Mouse (Mus musculus) MEL-GATA-1-ER (cell line): Measurements from ENCODE around the gene Astn1.

ENCODE experiments used
- DNase-seq: peaks from one replicate; pipeline ENCODE4 v3.0.0-alpha.2; 2012; ENCODE audit warnings: low read depth; ENCODE audit errors: extremely low read depth

The Astn1 gene

DNA sequence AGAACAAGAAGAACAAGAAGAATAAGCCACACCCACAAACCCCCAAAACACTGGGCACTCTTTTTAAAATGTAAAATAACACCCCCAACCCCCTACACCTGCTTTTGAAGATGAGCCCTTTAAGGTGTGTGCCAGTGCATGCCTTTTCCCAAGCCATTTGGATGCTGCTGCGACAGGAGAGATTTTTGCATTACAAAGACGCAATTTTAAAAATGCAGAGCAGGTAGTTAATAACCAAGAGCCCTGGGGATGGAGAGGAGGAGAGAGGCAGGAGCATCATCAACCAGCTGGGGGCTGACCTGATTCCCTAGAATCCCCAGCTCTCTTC is at the start of gene Astn1:
Astn1 (plus strand) TSS at position 310 of the 328 bp plus-strand sequence.
- DNase-seq: no peak

DNA sequence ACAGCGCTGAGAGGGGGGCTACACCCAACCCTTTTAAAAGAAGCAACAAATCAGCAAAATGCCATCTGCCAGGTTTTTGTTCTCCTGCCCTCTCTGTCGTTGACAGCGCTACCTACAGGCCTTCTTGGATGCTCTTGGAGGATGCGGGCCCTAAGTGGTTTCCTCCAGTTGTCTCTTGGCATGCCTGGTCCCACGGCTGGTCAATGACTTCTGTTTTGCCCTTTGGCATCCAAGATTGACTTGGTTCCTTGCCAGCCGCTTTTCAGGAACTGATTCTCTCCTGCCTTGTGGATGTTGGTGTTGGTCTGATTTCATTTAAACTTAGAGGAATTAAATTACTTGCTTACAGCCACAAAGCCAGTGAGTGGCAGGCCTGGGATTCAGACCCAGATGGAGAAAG is 38.7 kb upstream of the Astn1 start:
- no peak for DNase-seq

DNA sequence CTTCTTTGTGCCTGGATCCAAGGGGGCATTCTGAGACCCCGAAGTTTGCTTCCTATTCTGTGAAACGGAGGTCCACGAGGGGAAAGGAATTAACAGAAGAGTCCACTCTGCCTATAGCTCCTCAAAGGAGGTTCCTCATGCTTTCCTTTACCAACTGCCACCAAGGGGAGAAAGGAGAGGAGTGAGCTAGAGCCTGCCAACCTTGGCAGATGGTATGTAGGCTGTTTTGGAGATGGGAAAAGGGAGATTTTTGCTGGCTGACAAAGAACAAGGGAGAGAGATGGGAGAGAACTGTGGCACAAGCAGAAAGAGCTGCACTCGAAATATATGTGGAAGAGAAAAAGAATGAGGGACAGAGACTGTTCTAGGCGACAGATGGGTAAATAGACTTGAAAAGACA is 33.9 kb upstream of the Astn1 start:
- DNase-seq: no peak

DNA sequence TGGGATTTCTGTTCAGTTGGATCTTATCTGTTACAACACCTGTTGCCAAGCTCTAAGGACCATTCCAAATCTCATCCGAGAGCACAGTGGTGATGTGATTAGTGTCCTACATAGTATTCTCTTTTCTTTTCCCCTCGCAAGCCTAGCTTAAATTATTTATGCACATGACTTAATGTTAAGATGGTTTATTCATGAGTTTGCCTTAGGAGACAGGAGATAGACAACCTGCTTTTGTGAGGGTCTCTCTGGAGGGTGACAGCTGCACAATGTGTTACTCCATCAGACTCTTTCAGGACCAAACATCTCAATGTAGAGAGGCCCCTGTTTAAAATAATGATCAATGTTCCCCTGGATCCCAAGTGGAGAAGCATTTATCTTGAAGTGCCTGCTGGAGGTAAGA is 33.2 kb upstream of the Astn1 start:
- DNase-seq: no peak

DNA sequence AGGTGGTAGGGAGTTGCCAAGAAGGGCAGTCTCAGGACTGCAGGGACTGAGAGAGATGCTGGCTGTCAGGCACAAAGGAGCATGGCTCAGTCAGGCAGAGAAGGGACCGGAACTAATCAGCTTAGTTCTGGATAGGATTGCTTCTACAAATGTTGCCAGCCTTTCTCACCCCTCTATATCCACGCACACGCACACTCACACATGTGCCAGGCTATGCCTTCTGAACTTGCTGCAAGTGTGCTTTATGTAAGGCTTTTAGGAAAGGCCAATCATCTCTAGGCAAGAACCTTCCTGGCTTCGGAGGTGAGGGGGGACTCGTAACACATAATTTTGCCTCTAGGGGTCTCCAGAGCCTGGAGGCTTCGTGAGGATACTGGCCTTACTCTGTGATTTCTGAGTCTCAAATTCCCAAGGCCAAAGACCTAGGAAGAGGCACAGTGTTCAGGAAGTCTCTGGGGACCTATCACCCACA is 18.8 kb upstream of the Astn1 start:
- no peak for DNase-seq

DNA sequence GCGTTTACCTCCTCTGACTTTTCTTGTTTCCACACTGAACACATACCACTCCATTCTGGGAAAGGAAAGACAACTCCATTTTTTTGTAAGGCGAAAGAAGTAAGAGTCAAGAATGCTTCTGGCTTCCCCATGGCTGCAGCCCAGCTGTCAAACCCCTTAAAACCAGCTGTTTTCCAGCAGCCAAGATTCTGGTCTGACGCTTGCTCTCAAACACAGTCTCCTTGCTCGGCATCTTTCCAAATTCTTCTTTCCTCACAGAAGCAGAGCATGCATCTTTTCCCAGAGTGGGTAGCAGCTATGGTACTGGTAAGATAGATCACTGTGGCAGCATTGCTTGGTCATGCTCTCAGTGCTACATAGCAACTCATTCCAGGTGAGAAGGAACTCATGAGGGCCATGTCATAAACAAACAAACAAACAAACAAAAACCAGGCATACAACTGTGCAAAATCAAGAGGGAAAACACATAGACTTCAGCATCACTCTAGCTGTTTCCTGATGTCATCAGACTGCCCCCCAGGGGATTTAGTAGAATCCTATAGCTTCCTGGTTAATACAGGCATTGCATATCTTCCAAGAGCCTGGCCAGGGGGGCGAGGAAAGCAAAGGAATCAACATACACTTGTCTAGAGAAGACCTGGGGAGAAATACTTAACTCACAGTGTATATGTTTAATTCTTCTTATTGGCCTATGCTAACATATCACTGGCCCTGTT is 8.3 kb upstream of the Astn1 start:
- no peak for DNase-seq

DNA sequence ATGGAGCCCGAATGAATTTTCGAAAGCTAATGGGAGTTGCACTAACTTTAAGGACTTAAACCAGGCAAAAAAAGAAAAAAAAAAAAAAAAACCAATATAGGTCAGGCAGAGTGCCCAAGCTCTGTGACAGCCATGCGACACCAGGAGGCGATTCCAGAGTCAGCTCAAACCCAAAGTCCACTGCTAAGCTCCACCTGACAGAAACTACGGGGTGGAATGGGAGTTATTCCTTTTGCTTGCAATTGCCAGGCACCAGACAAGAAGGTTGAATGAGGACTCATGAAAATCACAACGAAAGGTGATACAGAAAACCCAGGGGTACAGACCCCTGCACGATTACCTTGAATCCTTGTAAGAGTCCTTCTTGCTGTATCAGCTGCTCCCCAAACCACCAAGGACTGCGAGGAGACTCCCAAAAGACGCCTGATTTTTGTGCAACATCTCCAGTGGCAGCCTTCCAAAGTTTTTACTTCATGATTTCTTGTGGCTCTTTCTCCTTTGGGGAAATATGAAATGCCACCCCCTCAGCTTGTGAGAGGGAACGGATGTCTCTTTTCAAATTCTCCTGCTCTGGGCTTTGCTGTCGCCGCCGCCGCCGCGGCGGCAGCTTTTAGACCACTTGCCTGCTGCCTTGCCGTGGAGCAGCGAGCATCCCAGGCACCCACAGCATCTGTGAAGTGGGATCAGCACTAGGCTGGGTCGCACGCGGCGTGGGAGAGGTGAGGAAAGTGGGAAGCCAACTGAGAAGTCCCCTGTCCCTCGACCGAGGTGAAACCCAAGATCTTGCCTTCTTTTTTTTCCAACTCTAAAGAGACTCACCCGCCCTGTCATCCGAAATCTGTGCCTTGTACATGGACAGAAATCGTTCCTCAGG is 6.7 kb upstream of the Astn1 start:
- no peak for DNase-seq

DNA sequence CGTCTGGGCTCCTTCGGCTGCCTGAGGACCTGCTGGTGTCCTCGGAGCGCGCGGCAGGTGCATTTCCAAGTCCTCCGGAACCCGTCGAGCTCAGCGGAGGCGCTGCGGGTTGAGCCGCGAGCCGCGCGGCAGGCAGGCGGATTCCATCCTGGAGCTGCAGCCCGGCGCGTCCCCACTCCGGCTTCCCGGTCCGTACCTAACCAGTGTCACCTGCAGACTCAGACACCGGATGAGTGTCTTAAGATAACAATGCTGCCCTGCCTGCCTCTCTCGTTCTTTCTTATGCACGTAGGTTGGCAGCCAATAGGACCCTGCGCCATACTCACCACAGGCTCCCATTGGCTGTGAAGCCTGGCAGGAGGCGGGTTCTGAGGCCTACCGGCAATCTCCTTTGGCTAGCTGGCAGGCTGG is 6.0 kb upstream of the Astn1 start, which contains the start of gene Brinp2:
Brinp2 (minus strand) TSS at position 276 of the 411 bp plus-strand sequence.
- DNase-seq: no peak

DNA sequence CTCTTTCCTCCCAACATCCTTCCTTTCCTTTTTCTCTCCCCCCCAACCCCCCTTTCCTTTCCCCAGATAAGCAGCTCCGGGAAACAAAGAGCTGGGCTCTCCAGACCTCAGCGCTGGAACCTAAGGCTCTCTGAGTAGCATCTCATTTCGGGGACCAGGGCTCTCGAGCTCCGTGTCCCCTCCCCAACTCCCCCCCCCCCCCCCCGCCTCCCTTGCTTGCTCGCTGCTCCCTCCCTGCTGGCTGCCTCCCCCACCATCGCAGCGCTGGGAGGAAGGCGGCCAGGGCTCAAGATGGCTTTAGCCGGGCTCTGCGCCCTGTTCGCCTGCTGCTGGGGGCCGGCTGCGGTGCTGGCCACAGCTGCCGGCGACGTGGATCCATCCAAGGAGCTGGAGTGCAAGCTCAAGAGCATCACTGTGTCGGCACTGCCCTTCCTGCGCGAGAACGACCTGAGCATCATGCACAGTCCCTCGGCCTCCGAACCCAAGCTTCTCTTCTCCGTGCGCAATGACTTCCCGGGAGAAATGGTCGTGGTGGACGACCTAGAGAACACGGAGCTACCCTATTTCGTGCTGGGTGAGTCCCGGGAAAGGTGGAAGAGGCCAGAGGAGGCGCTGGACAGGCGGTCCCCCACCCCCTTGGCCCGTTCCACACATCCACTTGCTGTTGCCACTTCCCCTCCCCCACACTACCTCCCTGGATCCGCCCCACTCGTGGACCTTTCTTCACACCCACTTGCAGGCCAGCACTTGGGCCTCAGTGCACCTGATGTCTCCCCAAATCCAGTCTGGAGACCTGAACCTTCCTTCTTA is 424 bp downstream of the Astn1 start:
- no peak for DNase-seq

DNA sequence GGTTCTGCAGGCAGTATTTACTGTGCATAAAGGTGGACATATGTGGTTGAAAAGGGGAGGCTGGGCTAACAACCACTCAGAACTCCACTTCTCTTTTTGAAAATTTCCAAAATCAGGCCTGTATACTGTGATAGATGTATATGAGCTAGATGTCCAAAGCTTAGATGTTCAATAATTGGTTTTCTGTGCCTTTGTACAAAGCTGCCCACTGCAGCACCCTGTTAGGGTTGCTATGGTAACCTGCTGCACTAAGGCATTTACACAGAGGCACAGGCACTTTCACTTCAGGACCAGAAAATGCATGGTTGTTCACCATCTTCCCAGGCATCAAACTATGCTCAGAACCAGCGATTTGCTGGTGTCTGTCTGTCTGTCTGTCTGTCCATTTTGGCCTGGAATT is 2.4 kb downstream of the Astn1 start:
- no peak for DNase-seq

DNA sequence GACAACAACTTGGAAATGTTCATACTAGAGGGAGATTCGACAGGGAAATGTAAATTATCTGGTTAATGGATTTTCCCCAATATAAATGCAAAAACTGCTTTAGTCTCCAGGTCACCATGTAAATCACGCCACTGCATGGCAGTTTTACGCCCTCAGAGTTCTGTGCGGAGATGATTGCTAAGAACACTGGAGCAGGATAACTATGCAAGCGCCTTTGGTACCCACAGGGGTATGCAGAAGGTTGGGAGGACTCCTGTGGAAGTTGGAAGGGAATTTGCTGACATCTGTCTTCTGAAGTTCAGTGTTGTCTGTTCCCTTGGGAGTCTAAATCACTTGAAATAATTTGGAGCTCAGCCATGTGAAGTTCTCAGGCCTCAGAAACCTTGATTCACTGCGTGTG is 20.2 kb downstream of the Astn1 start:
- no peak for DNase-seq

DNA sequence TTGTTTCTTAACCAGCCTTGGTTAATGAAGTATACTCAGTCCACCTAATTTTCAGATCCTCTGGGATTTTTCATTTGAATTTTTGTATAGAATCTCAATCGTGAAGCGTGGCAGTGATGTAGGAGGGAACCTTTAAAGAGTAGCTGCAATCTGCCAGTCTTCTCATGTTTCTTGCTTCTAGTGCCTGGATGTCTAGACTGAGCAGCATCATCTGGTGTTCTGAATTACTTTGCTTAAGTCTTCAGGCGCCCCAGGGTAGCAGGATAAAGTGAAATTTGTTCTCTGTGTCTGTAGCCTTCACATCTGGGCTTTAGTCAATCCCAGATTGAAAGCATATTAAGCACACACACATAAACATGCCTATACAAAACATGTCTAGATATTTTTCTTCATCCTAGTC is 21.1 kb downstream of the Astn1 start:
- DNase-seq: no peak

DNA sequence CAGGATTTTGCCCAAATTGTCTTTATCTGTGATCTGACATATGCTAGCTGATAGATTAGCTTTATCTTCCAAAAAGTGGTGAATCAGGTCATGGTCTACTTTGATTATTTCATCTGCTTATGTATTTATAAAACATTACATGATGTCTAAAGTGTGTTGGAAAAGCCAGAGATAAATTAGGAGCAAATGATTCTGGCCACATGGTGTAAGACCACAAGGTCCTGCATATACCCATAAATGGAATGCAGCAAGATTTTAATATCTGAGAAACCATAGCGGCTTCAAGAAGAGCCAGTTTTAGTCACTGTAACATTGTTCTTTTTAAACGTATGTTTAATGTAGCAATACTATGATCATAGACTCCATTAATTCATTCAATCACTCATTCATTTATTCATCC is 23.2 kb downstream of the Astn1 start:
- DNase-seq: no peak

DNA sequence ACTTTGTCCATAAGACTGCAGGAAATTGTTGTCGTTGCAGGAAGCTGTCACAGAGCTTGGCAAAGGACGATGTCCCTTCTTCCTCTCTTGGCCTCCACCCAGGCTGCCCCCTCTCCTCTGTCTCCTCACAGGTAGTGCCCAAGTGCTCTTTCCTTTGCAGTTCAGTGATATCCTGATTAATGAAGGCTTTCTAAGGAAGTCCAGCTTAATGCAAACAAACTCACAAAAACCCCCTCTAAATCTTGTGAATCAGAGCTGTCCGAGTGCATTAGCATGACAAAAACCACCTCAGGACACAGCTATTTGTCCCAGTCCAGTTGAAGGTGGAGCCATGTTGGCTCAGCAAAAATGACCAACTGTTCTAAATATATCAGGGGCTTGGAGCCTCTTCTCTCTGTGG is 24.7 kb downstream of the Astn1 start:
- no peak for DNase-seq

DNA sequence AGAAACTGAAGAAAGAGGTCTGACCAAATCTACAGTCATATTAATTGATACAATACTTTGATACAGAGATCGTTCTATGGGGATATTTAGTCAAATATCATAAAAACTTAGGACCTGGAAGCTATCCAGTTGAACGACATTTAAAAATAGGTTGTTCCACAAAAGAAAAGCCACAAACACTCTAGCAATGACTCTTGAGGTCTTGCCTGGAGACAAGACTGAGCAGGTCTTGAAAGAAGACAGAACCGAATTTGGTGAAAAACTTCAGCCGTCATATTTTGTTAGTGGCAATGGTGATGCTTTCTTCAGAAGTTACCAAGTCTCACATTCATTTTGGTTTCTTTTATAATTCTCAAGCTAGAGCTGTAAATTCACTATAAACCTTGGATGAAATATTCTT is 26.9 kb downstream of the Astn1 start:
- DNase-seq: no peak

DNA sequence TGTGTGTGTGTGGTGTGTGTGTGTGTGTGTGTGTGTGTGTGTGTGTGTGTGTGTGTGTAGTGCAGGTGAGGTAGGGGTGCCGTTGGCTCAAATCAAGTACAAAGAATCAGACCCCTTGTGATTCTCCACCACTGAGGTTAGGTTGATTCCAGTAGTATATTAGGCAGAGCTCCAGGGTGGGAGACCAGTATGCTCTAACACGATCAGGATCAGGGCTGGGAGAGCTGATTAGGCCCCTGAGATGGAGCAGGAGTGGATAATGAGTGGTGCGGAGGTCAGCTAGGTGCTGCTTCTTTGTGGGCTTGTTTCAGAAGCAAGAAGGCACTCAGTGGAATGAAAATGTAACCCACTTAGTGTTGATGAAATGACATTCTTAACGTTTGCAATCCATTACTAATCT is 28.6 kb downstream of the Astn1 start:
- no peak for DNase-seq

DNA sequence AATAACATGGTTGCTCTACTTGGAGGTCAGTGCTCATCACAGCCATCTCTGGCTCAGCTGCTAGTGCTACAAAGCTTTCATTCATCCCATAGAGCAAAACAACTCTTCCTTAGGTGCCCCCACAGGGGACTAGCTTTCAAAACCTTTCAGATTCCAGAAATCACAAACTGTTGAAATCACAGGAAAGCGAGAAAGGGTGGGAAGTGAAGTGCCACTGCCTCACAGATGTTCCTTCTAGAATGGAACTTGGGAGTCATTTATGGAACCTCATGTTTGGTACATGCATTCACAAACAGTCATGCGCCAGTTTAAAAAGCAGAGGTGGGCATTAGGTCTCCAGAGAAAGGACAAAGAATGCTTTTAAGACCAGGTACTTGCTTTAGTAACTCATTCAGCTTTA is 35.0 kb downstream of the Astn1 start:
- DNase-seq: no peak

DNA sequence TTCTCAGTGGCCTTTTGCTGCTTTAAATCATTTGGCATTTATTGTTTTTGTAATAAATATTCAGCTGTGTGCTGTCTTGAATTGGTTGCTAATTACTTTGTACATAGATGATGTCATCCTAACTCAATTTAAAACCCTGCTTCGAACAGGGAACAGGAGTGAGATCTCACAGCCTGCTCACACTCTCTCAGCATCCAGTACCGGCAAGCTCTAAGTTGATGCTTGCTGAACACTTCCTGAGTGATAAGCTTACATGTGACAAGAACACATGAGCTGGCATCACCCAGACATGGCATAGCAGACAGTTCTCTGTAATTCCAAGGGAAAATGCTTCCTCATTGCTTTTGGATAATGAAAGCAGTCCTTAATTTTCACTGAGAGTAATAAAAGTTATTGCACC is 38.8 kb downstream of the Astn1 start:
- no peak for DNase-seq

DNA sequence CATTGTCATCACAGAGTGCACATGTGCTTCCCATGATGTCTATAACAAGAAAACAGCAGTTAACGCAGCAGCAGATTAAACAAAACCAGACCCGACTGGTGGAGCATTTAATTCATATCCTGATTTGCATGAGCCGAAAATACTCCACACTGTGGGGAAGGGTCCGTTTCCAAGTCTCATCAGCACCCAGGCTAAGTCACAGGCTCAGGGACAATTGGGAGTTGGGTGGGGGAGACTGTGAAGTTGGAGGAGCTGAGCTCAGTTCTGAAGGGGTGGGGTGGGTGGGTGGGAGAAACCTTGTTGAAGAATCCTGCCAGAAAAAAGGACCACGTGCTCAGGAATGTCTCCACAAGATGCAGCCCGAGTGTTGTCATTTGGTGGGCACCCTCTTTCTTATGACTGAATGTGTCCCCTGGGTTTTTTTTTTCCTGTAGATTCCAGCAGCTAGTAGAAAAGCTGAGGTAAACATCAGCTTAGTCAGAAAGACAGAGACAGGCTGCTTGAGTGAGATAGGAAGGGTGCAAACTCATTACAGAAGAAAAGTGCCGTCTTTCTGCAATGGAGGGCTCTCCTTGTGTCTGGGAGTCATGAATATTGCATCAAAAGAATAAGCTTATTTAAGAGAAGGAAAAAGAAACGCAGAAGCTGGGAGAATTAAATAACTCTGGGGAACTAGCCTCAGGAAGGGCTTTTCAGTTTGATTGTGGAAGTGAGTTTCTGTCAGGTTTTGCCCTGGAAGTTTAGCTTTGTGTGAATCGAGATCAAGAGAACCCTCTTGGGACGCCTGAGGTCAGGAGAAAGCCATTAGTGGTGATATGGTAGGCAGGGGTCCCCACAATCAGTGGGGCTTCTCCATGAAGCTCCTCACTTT is 44.1 kb downstream of the Astn1 start:
- no peak for DNase-seq

DNA sequence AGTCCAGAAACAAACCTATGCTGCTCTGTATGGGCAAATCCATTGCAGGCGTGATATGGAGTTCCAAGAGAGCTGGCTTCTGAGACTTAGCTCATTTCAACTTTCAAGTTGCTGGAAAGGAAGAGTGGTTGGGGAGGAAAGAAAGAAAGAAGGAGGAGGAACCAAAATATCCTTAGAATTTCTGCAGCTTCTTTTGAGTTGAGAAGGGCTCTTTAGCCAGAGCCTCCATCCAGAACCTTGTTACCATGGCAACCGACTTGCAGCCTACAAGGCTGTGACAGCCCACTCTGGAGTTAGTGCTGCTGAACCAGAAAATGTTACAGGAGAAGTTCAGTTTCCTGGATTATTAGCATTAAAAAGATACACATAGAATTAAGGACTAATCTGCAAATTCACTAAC is 46.1 kb downstream of the Astn1 start:
- no peak for DNase-seq

DNA sequence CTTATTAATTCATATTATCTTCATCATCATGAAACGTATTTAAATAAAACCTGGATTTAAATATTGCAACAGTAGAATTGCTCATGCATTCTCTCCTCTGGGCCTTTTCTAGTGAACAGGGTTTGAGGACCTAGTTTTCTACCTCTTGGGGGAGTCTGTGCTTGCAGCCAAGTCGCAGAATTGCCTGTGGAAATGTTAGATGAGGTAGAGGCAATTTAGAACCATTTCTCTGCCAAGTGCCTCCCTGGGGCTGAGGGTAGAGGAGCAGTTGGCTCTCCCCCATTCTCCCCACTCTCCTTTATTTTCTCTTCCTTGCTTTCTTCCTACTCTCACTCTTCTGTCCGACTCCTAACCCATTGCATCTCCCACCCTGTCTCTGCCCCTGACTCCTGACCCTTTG is 49.1 kb downstream of the Astn1 start:
- DNase-seq: no peak
